Mouse (Mus musculus) kidney, postnatal 14 days (tissue): ENCODE data around the gene Ubb.
"Not testable (repeated sequence)": the region's sequence is repeated elsewhere in the genome, so short reads cannot be mapped to it uniquely, and the experiment has no call there.

Experiments used
- DNase-seq: peaks from one replicate; pipeline ENCODE4 v3.0.0; 2022; ENCODE audit warnings: mixed read lengths

Gene Ubb

GRCm38 (mm10) chr11:62550727-62551225, at the start of gene Ubb:
Ubb (plus strand) TSS chr11:62551171.
- peak; percentile 100 for DNase-seq

GRCm38 (mm10) chr11:62507683-62508082, 43.3 kb upstream of the Ubb start:
- DNase-seq = no peak

- DNase-seq = not testable (repeated sequence)
Measured at GRCm38 (mm10) chr11:62508365-62508764, 42.6 kb upstream of the Ubb start.

GRCm38 (mm10) chr11:62508816-62509215, 42.2 kb upstream of the Ubb start:
- not testable (repeated sequence) for DNase-seq

GRCm38 (mm10) chr11:62509571-62509970, 41.4 kb upstream of the Ubb start:
- DNase-seq = no peak

GRCm38 (mm10) chr11:62510956-62511355, 40.0 kb upstream of the Ubb start:
- no peak for DNase-seq

- DNase-seq = peak; percentile 27
Measured at GRCm38 (mm10) chr11:62511444-62512202, 39.3 kb upstream of the Ubb start.

- DNase-seq = no peak
Measured at GRCm38 (mm10) chr11:62512529-62513080, 38.4 kb upstream of the Ubb start.

- DNase-seq = no peak
Measured at GRCm38 (mm10) chr11:62513311-62513710, 37.7 kb upstream of the Ubb start.

- DNase-seq = no peak
Measured at GRCm38 (mm10) chr11:62518991-62519390, 32.0 kb upstream of the Ubb start.

- no peak for DNase-seq
Measured at GRCm38 (mm10) chr11:62522283-62522682, 28.7 kb upstream of the Ubb start.

- DNase-seq = no peak
Measured at GRCm38 (mm10) chr11:62537089-62537488, 13.9 kb upstream of the Ubb start.

GRCm38 (mm10) chr11:62537590-62537989, 13.4 kb upstream of the Ubb start:
- DNase-seq = no peak

- peak; percentile 68 for DNase-seq
Measured at GRCm38 (mm10) chr11:62538321-62539088, 12.5 kb upstream of the Ubb start.

GRCm38 (mm10) chr11:62539089-62539890, 11.7 kb upstream of the Ubb start, which contains the start of gene Cenpv:
Cenpv (minus strand) TSS chr11:62539261.
- peak; percentile 85 for DNase-seq

GRCm38 (mm10) chr11:62540167-62540566, 10.8 kb upstream of the Ubb start:
- no peak for DNase-seq

GRCm38 (mm10) chr11:62540969-62541368, 10.0 kb upstream of the Ubb start:
- DNase-seq = no peak

GRCm38 (mm10) chr11:62541581-62541980, 9.4 kb upstream of the Ubb start:
- no peak for DNase-seq

- DNase-seq = no peak
Measured at GRCm38 (mm10) chr11:62543991-62544390, 7.0 kb upstream of the Ubb start.

GRCm38 (mm10) chr11:62549782-62550181, 1.2 kb upstream of the Ubb start:
- DNase-seq = peak; percentile 83

GRCm38 (mm10) chr11:62550227-62550685, 715 bp upstream of the Ubb start:
- DNase-seq = peak; percentile 66
